Mouse (Mus musculus) CH12.LX (cell line): ENCODE data around the gene Tmem246. TPM values are rescaled to one million over a fixed set of nuclear protein-coding genes. Genes with fewer than 3 reads are reported as not detected.
"Not testable (repeated sequence)": the region's sequence is repeated elsewhere in the genome, so short reads cannot be mapped to it uniquely, and the experiment has no call there.

Experiments used
- DNase-seq: peaks from one replicate; pipeline ENCODE4 v3.0.0-alpha.2; 2013; ENCODE audit errors: extremely low read depth
- H3K27ac ChIP-seq: 2 replicates; pipeline ENCODE4 v1.5.1; 2012; ENCODE audit warnings: low read depth, mild to moderate bottlenecking, control low read depth, moderate library complexity; ENCODE audit not compliant: insufficient read depth
- H3K27me3 ChIP-seq: replicated peaks from 2 replicates; pipeline ENCODE3; 2012; ENCODE audit warnings: inconsistent platforms
- H3K36me3 ChIP-seq, 2 experiments: replicated peaks in 1 of 2; 2 replicates each; pipeline versions ENCODE3 to v1.6.1; 2012; ENCODE audit warnings: inconsistent platforms in 1 of 2, low read length in 1 of 2, mild to moderate bottlenecking in 1 of 2, mixed read lengths in 1 of 2, moderate library complexity in 1 of 2; ENCODE audit not compliant: control insufficient read depth in 1 of 2, insufficient read depth in 1 of 2
- H3K4me1 ChIP-seq, 2 experiments: 2 replicates each; pipeline ENCODE4 v1.6.1; 2012; ENCODE audit warnings: inconsistent platforms in 1 of 2, moderate library complexity in 1 of 2; ENCODE audit not compliant: insufficient read depth in 2 of 2, control insufficient read depth in 1 of 2
- H3K4me2 ChIP-seq: 2 replicates; pipeline ENCODE4 v1.6.1; 2012; ENCODE audit warnings: low read depth, mild to moderate bottlenecking, control low read depth; ENCODE audit not compliant: poor library complexity, insufficient read depth, severe bottlenecking
- H3K4me3 ChIP-seq, 3 experiments: fragments of 150-350 bp in 1 of 3; sonication (generic) in 1 of 3; replicated peaks in 1 of 3; 2 replicates each; pipeline versions ENCODE3 to v1.5.1; 2011 to 2012; ENCODE audit warnings: low read depth in 2 of 3, low read length in 2 of 3, mild to moderate bottlenecking in 2 of 3, moderate library complexity in 2 of 3, control low read depth in 1 of 3, improper control_type of control experiment in 1 of 3, inconsistent platforms in 1 of 3, mixed read lengths in 1 of 3; ENCODE audit not compliant: poor library complexity in 1 of 3
- H3K79me2 ChIP-seq: replicated peaks from 2 replicates; pipeline ENCODE4 v1.6.1; 2012; ENCODE audit warnings: mild to moderate bottlenecking, moderate library complexity; ENCODE audit not compliant: control insufficient read depth, poor library complexity, insufficient read depth, severe bottlenecking; ENCODE audit errors: extremely low read depth
- H3K9ac ChIP-seq: 2 replicates; pipeline ENCODE4 v1.6.1; 2012; ENCODE audit warnings: low read depth, mild to moderate bottlenecking, control low read depth, moderate library complexity; ENCODE audit not compliant: insufficient read depth
- H3K9me3 ChIP-seq: replicated peaks from 2 replicates; pipeline ENCODE3; 2012; ENCODE audit warnings: low read length, inconsistent platforms, mixed read lengths
- BHLHE40 ChIP-seq: IDR thresholded peaks from 2 replicates; pipeline ENCODE4 v1.6.1; 2011; ENCODE audit warnings: mild to moderate bottlenecking, low read depth, low read length, improper control_type of control experiment
- CHD2 ChIP-seq: IDR thresholded peaks from 2 replicates; pipeline ENCODE4 v1.6.1; 2011; ENCODE audit warnings: low read length, improper control_type of control experiment
- E2F4 ChIP-seq: IDR thresholded peaks from 2 replicates; pipeline ENCODE4 v1.6.1; 2011; ENCODE audit warnings: low read depth, low read length, improper control_type of control experiment; ENCODE audit not compliant: insufficient replicate concordance
- EP300 ChIP-seq: IDR thresholded peaks from 2 replicates; pipeline ENCODE4 v1.6.1; 2011; ENCODE audit warnings: low read length, improper control_type of control experiment
- HCFC1 ChIP-seq: IDR thresholded peaks from 2 replicates; pipeline ENCODE4 v1.6.1; 2012; ENCODE audit warnings: low read depth, mild to moderate bottlenecking, inconsistent platforms, low read length, improper control_type of control experiment
- MEF2A ChIP-seq: IDR thresholded peaks from 2 replicates; pipeline ENCODE4 v1.6.1; 2014; ENCODE audit warnings: low read depth, mild to moderate bottlenecking, inconsistent platforms, low read length, improper control_type of control experiment, borderline replicate concordance
- MXI1 ChIP-seq: IDR thresholded peaks from 2 replicates; pipeline ENCODE4 v1.6.1; 2011; ENCODE audit warnings: mild to moderate bottlenecking, low read depth, low read length, improper control_type of control experiment
- NELFE ChIP-seq: IDR thresholded peaks from 2 replicates; pipeline ENCODE4 v1.6.1; 2011; ENCODE audit warnings: low read depth, low read length, improper control_type of control experiment
- NRF1 ChIP-seq: IDR thresholded peaks from 2 replicates; pipeline ENCODE4 v1.6.1; 2014; ENCODE audit warnings: low read depth, mild to moderate bottlenecking, inconsistent platforms, low read length, improper control_type of control experiment, moderate library complexity
- POLR2A ChIP-seq: IDR thresholded peaks from 2 replicates; pipeline ENCODE4 v1.6.1; 2011; ENCODE audit warnings: low read depth, mild to moderate bottlenecking, improper control_type of control experiment, low read length
- POLR2AphosphoS2 ChIP-seq: IDR thresholded peaks from 2 replicates; pipeline ENCODE4 v1.6.1; 2011; ENCODE audit warnings: low read depth, low read length, improper control_type of control experiment
- SIN3A ChIP-seq: IDR thresholded peaks from 2 replicates; pipeline ENCODE4 v1.6.1; 2012; ENCODE audit warnings: low read length, improper control_type of control experiment, inconsistent platforms
- SMC3 ChIP-seq: IDR thresholded peaks from 2 replicates; pipeline ENCODE4 v1.6.1; 2011; ENCODE audit warnings: low read depth, low read length, improper control_type of control experiment
- UBTF ChIP-seq: IDR thresholded peaks from 2 replicates; pipeline ENCODE4 v1.6.1; 2012; ENCODE audit warnings: low read depth, mild to moderate bottlenecking, inconsistent platforms, low read length, improper control_type of control experiment, moderate library complexity
- dilution Hi-C: fragments of 300-500 bp; cut with MboI; formaldehyde crosslinking; loops from 2 replicates; pipeline ENCODE4 v1.14.3; 2020; ENCODE audit warnings: low sequenced_read_pairs; ENCODE audit not compliant: extremely low pct_unique_long_range_greater_than_20kb, extremely low pct_ligation_motif_present
- in situ Hi-C: fragments of 300-500 bp; cut with MboI; formaldehyde crosslinking; loops from 3 replicates; pipeline ENCODE4 v1.14.3; 2019; ENCODE audit warnings: low sequenced_read_pairs, low pct_ligation_motif_present, low pct_unique_long_range_greater_than_20kb, mixed read lengths
- polyA plus RNA-seq: library from polyadenylated mRNA; unstranded; fragments of >175 nt; gene quantifications from 2 replicates; pipeline ENCODE4 v1.2.1, GENCODE M21; 2012; ENCODE audit warnings: low read depth; ENCODE audit not compliant: insufficient read length
- total RNA-seq, 2 experiments: library from RNA; depleted of rRNA; stranded (reverse); fragments of 300-350 nt in 1 of 2; fragments of >200 nt in 1 of 2; gene quantifications; 2 replicates each; pipeline ENCODE4 v1.2.3; 2012 to 2014

The Tmem246 gene
- total and polyA plus RNA-seq, 3 experiments, result 0.13 to 0.49 (median 0.24) TPM

GRCm38 (mm10) chr4:49622272-49622671 is 24.6 kb upstream of the Tmem246 start:
- Histone ChIP-seq H3K4me1 (peaks cover 0 to 13% of the 10 kb centered on the region in 2 experiments; a peak in 2 of 4 replicates), H3K9ac (no peak overlapping the region), H3K27ac (no peak overlapping the region), H3K4me3 (no peak overlapping the region), H3K79me2 (no peaks in the 10 kb centered on the region), H3K4me2 (no peak overlapping the region), H3K27me3 (no peaks in the 10 kb centered on the region), H3K36me3 (no peaks in the 10 kb centered on the region), H3K9me3 (no peaks in the 10 kb centered on the region)
- in situ Hi-C loops (loop anchor here (10.0 kb wide), 1 partner anchor 57 kb away; no protein-coding TSS in a partner anchor), dilution Hi-C loops (no loop called here)
- TF ChIP-seq POLR2AphosphoS2 (no peak), SMC3 (no peak), UBTF (no peak)
- DNase-seq, result no peak

DNA sequence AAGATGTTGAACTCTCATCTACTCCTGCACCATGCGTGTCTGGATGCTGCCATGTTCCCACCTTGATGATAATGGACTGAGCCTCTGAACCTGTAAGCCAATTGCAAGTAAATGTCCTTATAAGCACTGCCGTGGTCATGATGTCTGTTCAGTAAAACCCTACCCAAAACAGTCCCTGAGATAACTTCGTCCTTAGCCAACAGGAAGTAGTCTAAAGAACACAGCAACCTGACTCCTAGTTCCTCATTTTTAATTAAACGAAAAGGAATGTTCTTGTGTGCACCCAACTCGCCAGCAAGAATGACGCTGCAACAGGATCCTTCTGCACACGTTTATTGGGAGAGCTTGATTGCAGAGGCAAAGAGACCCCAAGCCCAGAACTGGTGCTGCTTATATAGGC is 22.2 kb upstream of the Tmem246 start:
- H3K27me3 ChIP-seq, H3K9me3 ChIP-seq, dilution Hi-C loops, H3K9ac ChIP-seq, H3K4me3 ChIP-seq, DNase-seq, H3K79me2 ChIP-seq, H3K36me3 ChIP-seq, H3K27ac ChIP-seq, H3K4me2 ChIP-seq, H3K4me1 ChIP-seq: not testable (repeated sequence)
- in situ Hi-C loops, result loop anchor here (10.0 kb wide), 1 partner anchor 55 kb away; no protein-coding TSS in a partner anchor

DNA sequence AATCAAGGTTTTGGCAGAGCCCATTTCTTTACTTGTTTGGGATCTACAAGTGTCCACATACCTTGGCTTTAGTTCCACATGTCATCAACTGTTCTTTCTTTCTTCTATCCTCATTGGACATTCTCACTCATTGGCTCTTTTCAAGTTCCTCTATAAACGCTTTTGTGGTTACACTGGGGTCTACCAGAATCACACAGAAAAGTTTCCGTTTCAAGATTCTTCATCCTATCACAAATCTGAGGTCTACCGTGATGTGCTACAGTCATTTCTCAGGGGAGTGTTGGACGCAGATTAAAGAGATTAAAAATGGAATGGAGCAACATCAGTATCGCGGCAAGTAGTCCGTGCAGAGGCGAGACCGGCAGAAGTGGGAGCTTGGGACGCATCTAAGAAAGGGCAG is 19.2 kb upstream of the Tmem246 start:
- TF ChIP-seq MEF2A (no peak), NELFE (no peak), HCFC1 (no peak), CHD2 (no peak), EP300 (no peak), MXI1 (no peak), NRF1 (no peak), BHLHE40 (no peak), SIN3A (no peak), E2F4 (no peak), SMC3 (no peak), POLR2A (no peak)
- no peaks in the 10 kb centered on the region for H3K9me3 ChIP-seq
- no peaks in the 10 kb centered on the region for H3K36me3 ChIP-seq
- no peak overlapping the region for H3K9ac ChIP-seq
- no peak overlapping the region for H3K27ac ChIP-seq
- H3K27me3 ChIP-seq, result no peaks in the 10 kb centered on the region
- in situ Hi-C loops, result no loop called here
- H3K4me1 ChIP-seq, result peaks cover 0 to 12% of the 10 kb centered on the region in 2 experiments; a peak in 2 of 4 replicates
- no peaks in the 10 kb centered on the region for H3K79me2 ChIP-seq
- no peak for DNase-seq
- no peak overlapping the region for H3K4me2 ChIP-seq
- no peak overlapping the region for H3K4me3 ChIP-seq
- dilution Hi-C loops, result no loop called here
